Mouse (Mus musculus) kidney, adult 2 months (tissue): ENCODE measurements around the gene Zfp825.

ENCODE experiments used
- CTCF ChIP-seq: fragments of 200-500 bp; conservative IDR thresholded peaks from 2 replicates; pipeline ENCODE4 v1.5.1; 2011; ENCODE audit warnings: low read depth, mild to moderate bottlenecking, control low read depth, low read length, moderate library complexity, mixed read lengths; ENCODE audit not compliant: insufficient read depth, insufficient read length
- POLR2A ChIP-seq: fragments of 200-500 bp; IDR thresholded peaks from one replicate; pipeline ENCODE4 v1.6.1; 2011; ENCODE audit warnings: low read depth, low read length, control low read depth

DNA sequence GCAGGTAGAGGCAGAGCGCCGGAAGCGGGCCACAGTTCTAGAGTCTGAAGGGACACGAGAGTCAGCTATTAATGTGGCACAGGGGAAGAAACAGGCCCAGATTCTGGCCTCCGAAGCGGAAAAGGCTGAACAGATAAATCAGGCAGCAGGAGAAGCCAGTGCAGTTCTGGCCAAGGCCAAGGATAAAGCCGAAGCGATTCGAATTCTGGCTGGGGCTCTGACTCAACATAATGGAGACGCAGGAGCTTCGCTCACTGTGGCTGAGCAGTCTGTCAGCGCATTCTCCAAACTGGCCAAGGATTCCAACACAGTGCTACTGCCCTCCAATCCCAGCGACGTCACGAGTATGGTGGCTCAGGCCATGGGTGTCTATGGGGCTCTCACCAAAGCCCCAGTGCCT lies 40.3 kb upstream of the Zfp825 start:
- TF ChIP-seq CTCF (no peak), POLR2A (no peak)
